Mouse (Mus musculus) kidney, adult 2 months (tissue): ENCODE measurements around the gene Fam168a.

ENCODE experiments used
- CTCF ChIP-seq: fragments of 200-500 bp; conservative IDR thresholded peaks from 2 replicates; pipeline ENCODE4 v1.5.1; 2011; ENCODE audit warnings: low read depth, mild to moderate bottlenecking, control low read depth, low read length, moderate library complexity, mixed read lengths; ENCODE audit not compliant: insufficient read depth, insufficient read length
- POLR2A ChIP-seq: fragments of 200-500 bp; IDR thresholded peaks from one replicate; pipeline ENCODE4 v1.6.1; 2011; ENCODE audit warnings: low read depth, low read length, control low read depth

- TF ChIP-seq CTCF = no peak
- TF ChIP-seq POLR2A = no peak
Measured at GRCm38 (mm10) chr7:100871355-100871754, 164.9 kb downstream of the Fam168a start.
